Mouse (Mus musculus): Measurements from ENCODE around the gene Lage3. TPM values are rescaled to one million over a fixed set of nuclear protein-coding genes. Genes with fewer than 3 reads are reported as not detected.

The Lage3 gene
- polyA plus RNA-seq, 1 experiment from 2014 or later = 114 TPM

DNA sequence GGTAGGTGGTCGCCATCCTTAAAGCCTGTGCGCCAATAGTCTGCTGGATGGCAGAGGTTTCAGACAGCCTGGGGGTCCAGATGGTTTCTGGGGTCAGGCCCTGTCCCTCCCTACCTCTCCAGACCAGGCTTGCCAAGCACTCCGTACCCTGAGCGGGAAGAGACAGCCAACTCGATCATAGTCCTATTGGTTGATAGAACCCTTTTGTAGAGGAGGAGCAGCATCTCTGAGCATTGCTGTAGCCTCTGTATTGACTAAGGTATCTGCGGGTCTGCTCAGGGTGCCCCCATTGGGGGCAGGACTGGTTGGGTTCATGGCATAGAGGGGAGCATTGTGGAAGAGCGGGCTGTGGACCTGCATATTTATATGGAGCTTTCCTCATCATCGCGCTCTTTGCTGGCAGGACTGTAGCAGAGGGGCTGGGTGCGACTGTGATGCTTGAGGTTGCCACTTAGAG, 24.2 kb downstream of the Lage3 start:
- ATAC-seq (ENCODE audit: insufficient read depth) (peak; percentile 27; the same call in 1 of the 2 replicates), DNase-seq (no peak)
- no peak for TF ChIP-seq CTCF (IDR thresholded peaks at IDR 0.05; ENCODE audit: low read depth)
- H3K27me3 ChIP-seq (ENCODE audit: insufficient read depth, low read length) = no peaks in the 10 kb centered on the region
- 0 out of 2 replicates have a peak, but pooled peaks cover 9% of the 10 kb centered on the region for H3K36me3 ChIP-seq (ENCODE audit: insufficient read depth)
- 18% methylated on average over 10 of the region's 10 CpGs for WGBS
- peak overlapping the region; percentile 48 for H3K4me3 ChIP-seq (ENCODE audit: low read depth, low read length)
- H3K27ac ChIP-seq (ENCODE audit: low read depth) = no peak overlapping the region
- H3K4me1 ChIP-seq (ENCODE audit: insufficient read depth) = no peaks in the 10 kb centered on the region
- peak overlapping the region; percentile 69 for H3K4me2 ChIP-seq
- H3K9ac ChIP-seq = peak overlapping the region; percentile 56
- H3K9me3 ChIP-seq (ENCODE audit: low read depth, low read length) = no peaks in the 10 kb centered on the region

DNA sequence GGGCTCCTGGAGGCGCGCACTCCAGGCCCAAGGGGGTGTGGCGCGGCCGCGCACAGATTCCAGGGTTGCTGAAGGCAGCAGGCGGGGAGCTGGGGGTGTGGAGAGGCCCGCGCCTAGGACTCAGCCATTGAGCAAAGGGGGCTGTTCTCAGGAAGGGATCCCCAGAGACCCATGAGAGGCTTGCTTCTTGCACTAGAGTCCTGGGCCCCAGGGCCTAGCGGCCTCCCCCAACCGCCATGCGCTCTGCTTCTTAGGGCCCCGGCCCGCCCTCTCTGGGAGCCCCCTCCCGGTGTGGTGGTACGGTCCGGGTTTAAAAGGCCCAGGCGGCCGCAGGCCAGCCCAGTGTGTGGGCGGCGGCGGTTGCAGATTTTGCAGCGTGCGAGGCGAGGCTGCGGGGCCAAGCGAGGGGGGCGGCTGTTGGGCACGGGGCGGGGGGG, 24.7 kb downstream of the Lage3 start, which contains the start of gene Plxna3:
Plxna3 (plus strand) TSS at position 342 of the 437 bp plus-strand sequence.
- no peaks in the 10 kb centered on the region for H3K4me1 ChIP-seq (ENCODE audit: insufficient read depth)
- WGBS = 7% methylated on average over 19 of the region's 30 CpGs
- no peaks in the 10 kb centered on the region for H3K27me3 ChIP-seq (ENCODE audit: insufficient read depth, low read length)
- no peaks in the 10 kb centered on the region for H3K9me3 ChIP-seq (ENCODE audit: low read depth, low read length)
- TF ChIP-seq CTCF (IDR thresholded peaks at IDR 0.05; ENCODE audit: low read depth) = no peak
- 0 out of 2 replicates have a peak, but pooled peaks cover 6% of the 10 kb centered on the region for H3K36me3 ChIP-seq (ENCODE audit: insufficient read depth)
- peak within 1 kb of the TSS; percentile 56 for H3K9ac ChIP-seq
- H3K4me2 ChIP-seq = peak within 1 kb of the TSS; percentile 69
- ATAC-seq (ENCODE audit: insufficient read depth) (peak; percentile 95), DNase-seq (peak; percentile 79)
- peak within 1 kb of the TSS; percentile 48 for H3K4me3 ChIP-seq (ENCODE audit: low read depth, low read length)
- H3K27ac ChIP-seq (ENCODE audit: low read depth) = peak within 1 kb of the TSS; percentile 70; the same call in 1 of the 2 replicates

- H3K4me3 ChIP-seq (ENCODE audit: low read depth, low read length) = peak within 1 kb of the TSS; percentile 59
- no peak for TF ChIP-seq CTCF (IDR thresholded peaks at IDR 0.05; ENCODE audit: low read depth)
- peak within 1 kb of the TSS; percentile 62 for H3K9ac ChIP-seq
- WGBS = 10% methylated on average over 58 of the region's 59 CpGs
- no peaks in the 10 kb centered on the region for H3K27me3 ChIP-seq (ENCODE audit: insufficient read depth, low read length)
- H3K4me2 ChIP-seq = peak within 1 kb of the TSS; percentile 69
- DNase-seq (peak; percentile 94), ATAC-seq (ENCODE audit: insufficient read depth) (peak; percentile 98)
- H3K4me1 ChIP-seq (ENCODE audit: insufficient read depth) = no peaks in the 10 kb centered on the region
- peak within 1 kb of the TSS; percentile 77 for H3K27ac ChIP-seq (ENCODE audit: low read depth)
- H3K36me3 ChIP-seq (ENCODE audit: insufficient read depth) = peaks cover 31% of the 10 kb centered on the region
- no peaks in the 10 kb centered on the region for H3K9me3 ChIP-seq (ENCODE audit: low read depth, low read length)
These were observed 40.6 kb downstream of the Lage3 start, which contains the start of gene Fam50a for GRCm38 (mm10) chrX:74312540-74313464. Gene Fam50a, plus strand, starts transcription at chrX:74313033.

DNA sequence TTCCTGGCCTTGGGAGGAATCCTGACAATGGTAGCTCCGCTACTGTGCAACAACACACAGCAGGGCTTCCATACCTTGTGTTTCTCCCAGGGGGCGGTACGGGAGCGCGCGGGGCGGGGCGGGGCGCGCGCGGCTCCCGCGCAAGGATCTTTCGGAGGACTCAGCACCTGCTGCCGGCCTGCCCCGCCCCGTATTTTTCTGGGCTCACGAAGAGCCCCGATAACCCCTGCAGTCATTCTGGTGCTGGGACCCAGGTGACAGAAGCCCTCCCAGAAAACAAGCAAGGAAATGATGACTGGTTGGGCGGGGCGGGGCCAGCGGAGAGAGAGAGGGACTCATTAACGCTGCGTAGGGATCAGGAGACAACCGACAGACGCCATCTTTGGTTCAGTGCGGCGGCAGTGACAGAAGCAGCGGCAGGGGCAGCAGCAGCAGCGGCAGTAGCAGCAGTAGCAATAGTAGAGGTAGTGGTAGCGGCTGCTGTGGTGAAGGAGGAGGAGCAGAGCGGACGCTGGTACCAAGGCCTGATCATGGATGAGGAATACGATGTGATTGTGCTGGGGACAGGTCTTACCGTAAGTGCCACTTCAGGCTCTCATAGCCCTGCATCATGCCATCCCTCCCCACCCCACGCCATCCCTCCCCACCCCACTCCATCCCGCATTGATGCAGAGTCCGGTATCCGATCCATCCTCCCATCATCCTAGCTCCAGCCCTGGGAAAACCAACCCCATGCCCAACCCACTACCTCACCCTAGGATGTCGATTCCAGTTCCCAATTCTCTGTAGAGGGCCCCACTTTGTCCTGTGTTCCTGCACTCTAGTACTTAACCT, 48.3 kb downstream of the Lage3 start, which contains the start of gene Gdi1:
Gdi1 (plus strand) TSS at position 132 of the 834 bp plus-strand sequence.
- DNase-seq (peak; percentile 81), ATAC-seq (ENCODE audit: insufficient read depth) (peak; percentile 88)
- Histone ChIP-seq H3K27ac (ENCODE audit: low read depth) (peak within 1 kb of the TSS; percentile 81), H3K9me3 (ENCODE audit: low read depth, low read length) (no peaks in the 10 kb centered on the region), H3K4me2 (peak within 1 kb of the TSS; percentile 69), H3K4me3 (ENCODE audit: low read depth, low read length) (peak within 1 kb of the TSS; percentile 55), H3K36me3 (ENCODE audit: insufficient read depth) (peaks cover 71% of the 10 kb centered on the region), H3K9ac (peak within 1 kb of the TSS; percentile 59), H3K27me3 (ENCODE audit: insufficient read depth, low read length) (no peaks in the 10 kb centered on the region), H3K4me1 (ENCODE audit: insufficient read depth) (no peaks in the 10 kb centered on the region)
- 12% methylated on average over 40 of the region's 41 CpGs for WGBS
- TF ChIP-seq CTCF (IDR thresholded peaks at IDR 0.05; ENCODE audit: low read depth) = peak; percentile 24

Small RNA genes within 50 kb of the gene (microRNA-seq; reads per million reads assigned to microRNA genes)
- gene Mir7092 (ENCODE audit: borderline number of aligned reads) = not detected

Other genes with a start within 250 kb of the Lage3 start
- not detected in 2 replicates for gene Opn1mw, start 226.2 kb downstream of the Lage3 start, polyA plus RNA-seq (2014; fragmentation: Nextera tagmentation; extraction: Ambion mirVana)
- gene Mecp2, start 218.3 kb downstream of the Lage3 start, polyA plus RNA-seq (2014; fragmentation: Nextera tagmentation; extraction: Ambion mirVana) = 11.6 and 11.9 TPM in 2 replicates
- gene Tex28, start 185.8 kb downstream of the Lage3 start, polyA plus RNA-seq (2014; fragmentation: Nextera tagmentation; extraction: Ambion mirVana) = not detected in 2 replicates
- gene Tktl1, start 176.4 kb downstream of the Lage3 start, polyA plus RNA-seq (2014; fragmentation: Nextera tagmentation; extraction: Ambion mirVana) = not detected in 2 replicates
- 474 and 504 TPM in 2 replicates for gene Flna, start 103.8 kb downstream of the Lage3 start, polyA plus RNA-seq (2014; fragmentation: Nextera tagmentation; extraction: Ambion mirVana)
- 29.1 and 29.3 TPM in 2 replicates for gene Emd, start 98.9 kb downstream of the Lage3 start, polyA plus RNA-seq (2014; fragmentation: Nextera tagmentation; extraction: Ambion mirVana)
- gene Rpl10, start 82.8 kb downstream of the Lage3 start, polyA plus RNA-seq (2014; fragmentation: Nextera tagmentation; extraction: Ambion mirVana) = 989 and 995 TPM in 2 replicates
- 54.1 and 54.3 TPM in 2 replicates for gene Taz, start 71.7 kb downstream of the Lage3 start, polyA plus RNA-seq (2014; fragmentation: Nextera tagmentation; extraction: Ambion mirVana)
- 10.3 and 11.0 TPM in 2 replicates for gene Dnase1l1, start 71.3 kb downstream of the Lage3 start, polyA plus RNA-seq (2014; fragmentation: Nextera tagmentation; extraction: Ambion mirVana)
- 109 and 117 TPM in 2 replicates for gene Atp6ap1, start 56.5 kb downstream of the Lage3 start, polyA plus RNA-seq (2014; fragmentation: Nextera tagmentation; extraction: Ambion mirVana)
- gene Gdi1, start 48.6 kb downstream of the Lage3 start, polyA plus RNA-seq (2014; fragmentation: Nextera tagmentation; extraction: Ambion mirVana) = 142 and 156 TPM in 2 replicates
- 50.9 and 53.2 TPM in 2 replicates for gene Fam50a, start 40.6 kb downstream of the Lage3 start, polyA plus RNA-seq (2014; fragmentation: Nextera tagmentation; extraction: Ambion mirVana)
- 8.7 and 11.9 TPM in 2 replicates for gene Plxna3, start 24.6 kb downstream of the Lage3 start, polyA plus RNA-seq (2014; fragmentation: Nextera tagmentation; extraction: Ambion mirVana)
- gene Ubl4a, start 19.6 kb upstream of the Lage3 start, polyA plus RNA-seq (2014; fragmentation: Nextera tagmentation; extraction: Ambion mirVana) = 88.8 and 90.6 TPM in 2 replicates
- 22.9 and 23.2 TPM in 2 replicates for gene Slc10a3, start 19.7 kb upstream of the Lage3 start, polyA plus RNA-seq (2014; fragmentation: Nextera tagmentation; extraction: Ambion mirVana)
- gene Fam3a, start 39.7 kb upstream of the Lage3 start, polyA plus RNA-seq (2014; fragmentation: Nextera tagmentation; extraction: Ambion mirVana) = 34.2 and 37.1 TPM in 2 replicates
- gene Ikbkg, start 39.7 kb upstream of the Lage3 start, polyA plus RNA-seq (2014; fragmentation: Nextera tagmentation; extraction: Ambion mirVana) = 19.6 and 20.0 TPM in 2 replicates
- 48.7 and 53.8 TPM in 2 replicates for gene G6pdx, start 75.6 kb upstream of the Lage3 start, polyA plus RNA-seq (2014; fragmentation: Nextera tagmentation; extraction: Ambion mirVana)
- not detected in 2 replicates for gene Gm6880, start 127.8 kb upstream of the Lage3 start, polyA plus RNA-seq (2014; fragmentation: Nextera tagmentation; extraction: Ambion mirVana)
- gene Olfr1326-ps1, start 221.3 kb upstream of the Lage3 start, polyA plus RNA-seq (2014; fragmentation: Nextera tagmentation; extraction: Ambion mirVana) = not detected in 2 replicates
- gene Olfr1325, start 239.1 kb upstream of the Lage3 start, polyA plus RNA-seq (2014; fragmentation: Nextera tagmentation; extraction: Ambion mirVana) = not detected in 2 replicates

Measured in lung, embryonic 14.5 days (tissue).